Mouse (Mus musculus) liver, postnatal 0 days (tissue): ENCODE measurements around the gene Rnf5.

Source experiments
- CTCF ChIP-seq: sonication (generic); IDR thresholded peaks from 2 replicates; pipeline ENCODE4 v1.5.1; 2016; ENCODE audit warnings: antibody characterized with exemption, low read depth
- EP300 ChIP-seq: IDR thresholded peaks from 2 replicates; pipeline ENCODE4 v1.6.1; 2016; ENCODE audit warnings: antibody characterized with exemption, low read depth, mild to moderate bottlenecking

- no peak for TF ChIP-seq EP300
- TF ChIP-seq CTCF: no peak
Measured at GRCm38 (mm10) chr17:34589206-34589605, 14.3 kb downstream of the Rnf5 start.
